Mouse (Mus musculus) megakaryocyte, embryonic 14.5 days (primary cell): Measurements from ENCODE around the gene Atf6b.

ENCODE experiments used
- FLI1 ChIP-seq: IDR thresholded peaks from 2 replicates; pipeline ENCODE4 v1.6.1; 2012; ENCODE audit warnings: low read length, inconsistent platforms, mixed read lengths
- GATA1 ChIP-seq: IDR thresholded peaks from 3 replicates; pipeline ENCODE4 v1.6.1; 2012; ENCODE audit warnings: mixed read lengths, low read length, inconsistent platforms, borderline replicate concordance

DNA sequence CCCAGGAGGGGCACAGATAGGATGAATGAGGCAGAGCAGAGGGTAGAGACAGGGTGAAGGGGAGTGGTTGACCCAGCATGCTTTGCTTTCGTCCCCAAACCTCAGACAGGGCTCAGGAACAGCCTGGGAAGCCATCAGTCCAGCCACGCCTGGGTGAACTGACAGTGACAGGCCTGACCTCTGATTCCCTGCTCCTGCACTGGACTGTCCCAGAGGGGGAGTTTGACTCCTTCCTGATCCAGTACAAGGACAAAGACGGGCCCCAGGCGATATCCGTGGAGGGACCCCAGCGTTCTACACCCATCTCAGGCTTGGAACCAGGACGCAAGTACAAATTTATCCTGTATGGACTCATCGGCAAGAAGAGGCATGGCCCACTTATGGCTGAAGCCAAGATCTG, 36.2 kb downstream of the Atf6b start:
- TF ChIP-seq FLI1 (no peak), GATA1 (no peak)
